Mouse (Mus musculus): ENCODE results near the gene Gm1113. TPM values are rescaled to one million over a fixed set of nuclear protein-coding genes. Genes with fewer than 3 reads are reported as not detected.

Gene Gm1113
- polyA plus RNA-seq, 1 experiment from 2014 or later = not detected

DNA sequence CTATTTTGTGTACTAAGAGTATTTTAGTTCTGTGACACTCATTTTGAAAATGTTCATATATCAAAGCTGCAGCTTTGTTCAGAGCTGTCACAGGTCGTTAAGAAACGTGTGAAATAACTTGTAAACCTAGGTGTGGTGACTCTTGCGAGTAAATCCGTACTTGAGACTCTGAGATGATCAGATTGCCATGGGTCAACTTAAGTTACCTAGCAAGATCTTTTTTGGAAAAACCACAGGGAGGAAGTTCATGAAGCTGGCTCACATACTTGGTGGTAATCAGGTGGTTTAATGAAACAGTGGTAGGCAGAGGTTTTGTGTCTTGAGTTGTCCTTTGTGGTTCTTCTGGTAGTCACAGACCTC is 24.4 kb downstream of the Gm1113 start:
- no peak for ATAC-seq (ENCODE audit: low FRiP score)
- 62% methylated on average over 4 of the region's 4 CpGs for WGBS
- Histone ChIP-seq H3K4me2 (replicated peaks) (no peak overlapping the region), H3K36me3 (peaks cover 35% of the 10 kb centered on the region), H3K9me3 (replicated peaks) (no peaks in the 10 kb centered on the region), H3K9ac (no peak overlapping the region), H3K4me3 (no peak overlapping the region), H3K4me1 (peaks cover 8% of the 10 kb centered on the region), H3K27me3 (no peaks in the 10 kb centered on the region), H3K27ac (no peak overlapping the region)

- H3K27me3 ChIP-seq = no peaks in the 10 kb centered on the region
- H3K4me1 ChIP-seq = peaks cover 8% of the 10 kb centered on the region
- H3K4me2 ChIP-seq (replicated peaks) = no peak overlapping the region
- peaks cover 35% of the 10 kb centered on the region for H3K36me3 ChIP-seq
- ATAC-seq (ENCODE audit: low FRiP score) = no peak
- H3K9me3 ChIP-seq (replicated peaks) = no peaks in the 10 kb centered on the region
- H3K4me3 ChIP-seq = no peak overlapping the region
- WGBS = 44% methylated on average over 7 of the region's 7 CpGs
- no peak overlapping the region for H3K27ac ChIP-seq
- H3K9ac ChIP-seq = no peak overlapping the region
These were observed 24.9 kb downstream of the Gm1113 start for GRCm38 (mm10) chr9:35493033-35493732.

DNA sequence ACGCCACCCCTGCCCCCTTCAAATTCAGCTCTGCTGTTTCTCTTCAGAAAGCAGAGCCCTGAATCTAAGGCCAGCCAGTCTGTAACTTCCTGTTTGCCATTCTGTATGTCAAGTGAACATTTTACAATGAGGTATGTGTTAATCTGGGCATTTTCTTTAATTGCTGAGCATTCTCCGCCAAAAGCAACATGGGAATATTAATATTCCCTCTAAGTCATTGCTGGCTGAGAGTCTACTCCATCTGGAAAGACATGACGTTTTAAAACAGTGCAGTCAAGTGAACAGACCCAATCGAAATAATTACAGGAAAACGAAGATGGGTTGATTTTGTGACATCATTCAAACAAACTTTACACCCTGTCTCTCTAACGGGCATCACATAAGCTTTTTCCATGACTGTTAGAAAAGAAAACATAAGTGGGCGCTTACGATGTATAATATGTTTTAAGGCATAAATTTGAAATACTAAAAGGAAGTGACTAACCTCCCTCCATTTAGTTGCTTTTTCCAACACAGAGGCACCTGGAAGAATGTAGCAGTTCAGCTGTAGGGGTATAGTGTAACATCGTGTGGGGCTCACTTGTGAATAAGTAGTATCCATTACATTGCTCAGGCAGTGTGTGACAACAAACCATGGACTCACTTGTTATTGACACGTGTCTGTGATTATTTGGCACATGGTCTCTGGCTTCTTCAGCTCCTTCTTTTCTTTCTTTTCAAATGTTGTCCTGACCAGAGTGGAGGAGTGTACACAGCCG is 26.8 kb downstream of the Gm1113 start:
- ATAC-seq (ENCODE audit: low FRiP score) = no peak
- WGBS = 86% methylated on average over 11 of the region's 11 CpGs
- H3K9me3 ChIP-seq (replicated peaks) = no peaks in the 10 kb centered on the region

DNA sequence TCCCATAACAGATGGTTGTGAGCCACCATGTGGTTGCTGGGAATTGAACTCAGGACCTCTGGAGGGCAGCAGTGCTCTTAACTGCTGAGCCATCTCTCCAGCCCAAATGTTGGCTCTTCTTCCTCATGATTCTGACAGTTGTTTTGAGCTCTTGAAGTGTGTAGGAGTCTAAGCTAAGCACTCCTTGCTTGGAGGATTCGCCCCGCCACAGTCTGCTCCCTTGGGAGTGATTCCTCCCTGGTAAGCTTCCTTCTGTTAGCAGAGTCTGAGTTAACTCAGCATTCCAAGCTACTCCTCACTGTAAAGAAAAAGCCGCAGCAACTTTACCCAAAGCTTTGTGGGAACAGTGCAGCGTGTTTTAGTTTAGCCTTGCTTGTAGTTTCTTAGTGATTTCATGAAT is 29.6 kb downstream of the Gm1113 start:
- Histone ChIP-seq H3K4me2 (replicated peaks) (no peak overlapping the region), H3K4me1 (no peaks in the 10 kb centered on the region), H3K4me3 (no peak overlapping the region), H3K36me3 (peaks cover 56% of the 10 kb centered on the region), H3K9ac (no peak overlapping the region), H3K27ac (no peak overlapping the region), H3K9me3 (replicated peaks) (no peaks in the 10 kb centered on the region), H3K27me3 (no peaks in the 10 kb centered on the region)
- no peak for ATAC-seq (ENCODE audit: low FRiP score)
- 83% methylated on average over 4 of the region's 4 CpGs for WGBS

More for the DNA sequence above, 26.8 kb downstream of the Gm1113 start:
- Histone ChIP-seq H3K4me1 (peaks cover 8% of the 10 kb centered on the region), H3K27ac (no peak overlapping the region), H3K4me2 (replicated peaks) (no peak overlapping the region), H3K4me3 (no peak overlapping the region), H3K9ac (no peak overlapping the region), H3K27me3 (no peaks in the 10 kb centered on the region), H3K36me3 (peaks cover 43% of the 10 kb centered on the region)

- Histone ChIP-seq H3K36me3 (peaks cover 53% of the 10 kb centered on the region), H3K9me3 (replicated peaks) (no peaks in the 10 kb centered on the region), H3K27ac (no peak overlapping the region), H3K4me2 (replicated peaks) (no peak overlapping the region), H3K4me1 (no peaks in the 10 kb centered on the region), H3K27me3 (no peaks in the 10 kb centered on the region), H3K4me3 (no peak overlapping the region), H3K9ac (no peak overlapping the region)
- 86% methylated on average over 13 of the region's 13 CpGs for WGBS
- ATAC-seq (ENCODE audit: low FRiP score) = no peak
These were observed 31.5 kb downstream of the Gm1113 start for GRCm38 (mm10) chr9:35486616-35487015.

- no peak overlapping the region for H3K9ac ChIP-seq
These were observed 34.1 kb downstream of the Gm1113 start for GRCm38 (mm10) chr9:35483949-35484348.

GRCm38 (mm10) chr9:35482014-35482898 is 35.8 kb downstream of the Gm1113 start:
- no peaks in the 10 kb centered on the region for H3K27me3 ChIP-seq
- 81% methylated on average over 13 of the region's 13 CpGs for WGBS
- no peak overlapping the region for H3K9ac ChIP-seq
- no peaks in the 10 kb centered on the region for H3K4me1 ChIP-seq
- H3K9me3 ChIP-seq (replicated peaks) = no peaks in the 10 kb centered on the region
- H3K27ac ChIP-seq = no peak overlapping the region
- no peak overlapping the region for H3K4me2 ChIP-seq (replicated peaks)
- H3K36me3 ChIP-seq = peaks cover 40% of the 10 kb centered on the region
- H3K4me3 ChIP-seq = no peak overlapping the region
- no peak for ATAC-seq (ENCODE audit: low FRiP score)

More at GRCm38 (mm10) chr9:35483949-35484348, 34.1 kb downstream of the Gm1113 start:
- ATAC-seq (ENCODE audit: low FRiP score) = no peak
- H3K9me3 ChIP-seq (replicated peaks) = no peaks in the 10 kb centered on the region
- H3K27me3 ChIP-seq = no peaks in the 10 kb centered on the region
- H3K4me1 ChIP-seq = no peaks in the 10 kb centered on the region
- no peak overlapping the region for H3K4me2 ChIP-seq (replicated peaks)
- H3K27ac ChIP-seq = no peak overlapping the region
- WGBS = 96% methylated on average over 3 of the region's 3 CpGs
- peaks cover 47% of the 10 kb centered on the region for H3K36me3 ChIP-seq
- H3K4me3 ChIP-seq = no peak overlapping the region

GRCm38 (mm10) chr9:35479456-35479855 is 38.6 kb downstream of the Gm1113 start:
- no peak overlapping the region for H3K9ac ChIP-seq
- H3K36me3 ChIP-seq = peaks cover 37% of the 10 kb centered on the region
- H3K4me3 ChIP-seq = no peak overlapping the region
- no peak for ATAC-seq (ENCODE audit: low FRiP score)
- H3K4me2 ChIP-seq (replicated peaks) = no peak overlapping the region
- H3K4me1 ChIP-seq = no peaks in the 10 kb centered on the region
- no peaks in the 10 kb centered on the region for H3K27me3 ChIP-seq
- 91% methylated on average over 6 of the region's 6 CpGs for WGBS
- H3K27ac ChIP-seq = no peak overlapping the region
- H3K9me3 ChIP-seq (replicated peaks) = no peaks in the 10 kb centered on the region

- Histone ChIP-seq H3K9ac (no peak overlapping the region), H3K9me3 (replicated peaks) (no peaks in the 10 kb centered on the region), H3K36me3 (peaks cover 60% of the 10 kb centered on the region), H3K4me3 (no peak overlapping the region), H3K4me1 (no peaks in the 10 kb centered on the region), H3K27me3 (no peaks in the 10 kb centered on the region), H3K4me2 (replicated peaks) (no peak overlapping the region), H3K27ac (no peak overlapping the region)
- whole genome bisulfite sequencing = 95% methylated on average over 7 of the region's 7 CpGs
- no peak for ATAC-seq (ENCODE audit: low FRiP score)
These were observed 42.7 kb downstream of the Gm1113 start for GRCm38 (mm10) chr9:35475394-35475793.

DNA sequence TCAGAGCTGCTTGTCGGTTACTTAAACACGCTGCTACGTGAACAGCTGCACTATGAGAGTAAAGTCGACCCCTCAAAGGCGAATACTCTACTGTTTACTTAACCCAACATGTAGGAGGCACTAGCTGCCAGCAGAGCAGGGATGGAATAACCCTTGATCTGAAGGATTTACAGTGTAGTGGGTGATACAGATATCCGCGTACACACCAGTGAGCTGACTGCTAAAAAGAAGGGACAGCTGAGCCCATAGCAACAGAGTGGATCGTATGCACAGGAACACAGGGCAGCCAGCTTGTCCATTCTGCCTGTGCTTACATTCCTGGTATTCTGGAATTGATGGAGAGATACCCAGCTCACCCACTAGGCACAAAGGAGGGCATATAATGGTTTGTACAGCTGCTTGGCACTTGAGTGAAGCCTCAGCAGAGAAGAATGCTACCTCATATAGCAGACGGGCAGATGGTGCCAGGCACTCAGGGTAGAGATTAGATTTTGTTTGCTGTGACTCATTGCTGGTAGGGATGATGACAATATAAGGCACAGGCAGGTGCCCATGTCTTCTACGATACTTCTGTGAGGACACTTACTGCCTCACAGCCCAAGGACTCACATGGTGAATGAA is 43.9 kb downstream of the Gm1113 start:
- Histone ChIP-seq H3K27me3 (no peaks in the 10 kb centered on the region), H3K36me3 (peaks cover 68% of the 10 kb centered on the region), H3K9ac (no peak overlapping the region), H3K4me1 (no peaks in the 10 kb centered on the region), H3K27ac (no peak overlapping the region), H3K4me3 (no peak overlapping the region), H3K9me3 (replicated peaks) (no peaks in the 10 kb centered on the region), H3K4me2 (replicated peaks) (no peak overlapping the region)
- WGBS = 83% methylated on average over 10 of the region's 10 CpGs
- no peak for ATAC-seq (ENCODE audit: low FRiP score)

DNA sequence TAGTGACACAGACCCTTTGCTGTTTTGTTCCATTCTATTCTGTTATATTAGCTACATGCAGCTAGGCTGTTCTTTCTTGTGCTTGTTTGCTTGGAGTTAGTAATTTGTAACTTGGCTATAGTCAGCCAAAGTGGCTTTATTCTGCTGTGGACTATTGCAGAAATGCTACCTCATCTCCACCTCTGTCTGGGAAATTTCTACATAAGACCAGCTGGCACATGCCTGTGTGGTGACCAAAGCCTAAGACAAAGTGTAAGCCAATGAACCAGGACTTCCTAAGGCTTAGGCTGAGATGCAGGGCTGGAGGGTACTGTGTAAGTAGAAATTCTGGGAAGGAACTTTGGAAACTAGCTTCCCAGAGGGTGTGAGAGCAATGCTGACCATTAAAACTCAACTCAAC is 49.2 kb downstream of the Gm1113 start:
- Histone ChIP-seq H3K9ac (no peak overlapping the region), H3K4me3 (no peak overlapping the region), H3K9me3 (replicated peaks) (no peaks in the 10 kb centered on the region), H3K27me3 (no peaks in the 10 kb centered on the region), H3K27ac (no peak overlapping the region), H3K36me3 (peaks cover 41% of the 10 kb centered on the region), H3K4me2 (replicated peaks) (no peak overlapping the region), H3K4me1 (no peaks in the 10 kb centered on the region)
- ATAC-seq (ENCODE audit: low FRiP score) = no peak

DNA sequence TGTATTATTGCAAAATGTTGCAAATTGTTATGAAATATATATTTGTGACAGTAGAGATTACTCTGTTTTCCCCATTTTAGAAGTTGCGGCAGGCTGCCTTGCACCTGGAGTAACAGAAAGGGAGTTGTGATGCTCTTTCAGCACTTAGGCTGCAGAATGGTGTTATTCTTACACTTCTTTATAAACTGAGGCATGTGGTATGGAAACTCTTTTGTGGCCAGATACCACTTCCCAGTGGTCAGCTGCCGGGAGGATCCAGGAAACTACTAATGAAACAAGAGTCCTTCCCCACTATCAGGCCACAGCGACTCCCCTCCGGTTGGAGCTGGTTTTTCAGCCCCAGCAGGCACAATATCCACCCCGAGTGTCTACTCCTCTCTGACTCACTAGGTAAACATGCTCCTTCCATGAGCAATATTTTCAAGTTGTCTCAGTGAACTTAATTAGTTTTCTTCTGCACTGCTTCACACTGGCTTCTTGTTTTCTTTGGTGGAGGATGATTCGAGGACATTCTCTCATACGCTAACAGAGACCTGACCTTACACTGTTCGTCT is 50.7 kb downstream of the Gm1113 start:
- H3K4me2 ChIP-seq (replicated peaks) = no peak overlapping the region
- H3K4me1 ChIP-seq = no peaks in the 10 kb centered on the region
- H3K4me3 ChIP-seq = no peak overlapping the region
- no peak overlapping the region for H3K27ac ChIP-seq
- 72% methylated on average over 8 of the region's 8 CpGs for WGBS
- ATAC-seq (ENCODE audit: low FRiP score) = no peak
- peaks cover 39% of the 10 kb centered on the region for H3K36me3 ChIP-seq
- no peaks in the 10 kb centered on the region for H3K27me3 ChIP-seq
- no peak overlapping the region for H3K9ac ChIP-seq
- H3K9me3 ChIP-seq (replicated peaks) = no peaks in the 10 kb centered on the region
